Mouse (Mus musculus): Measurements from ENCODE around the gene Sumf2.

GRCm38 (mm10) chr5:129898449-129898848 lies 51.7 kb downstream of the Sumf2 start, which contains the start of gene Phkg1:
- TF ChIP-seq CTCF (IDR thresholded peaks at IDR 0.05; ENCODE audit: low read depth, low read length) (no peak), POLR2A (IDR thresholded peaks at IDR 0.05; ENCODE audit: insufficient read depth, low read length) (no peak), EP300 (IDR thresholded peaks at IDR 0.05; ENCODE audit: insufficient read depth, low read depth, low read length) (no peak)
